Mouse (Mus musculus): ENCODE measurements around the gene Mxd3. TPM values are rescaled to one million over a fixed set of nuclear protein-coding genes. Genes with fewer than 3 reads are reported as not detected.

Mxd3 gene
- polyA plus RNA-seq, 1 experiment from 2014 or later = 0.43 TPM

DNA sequence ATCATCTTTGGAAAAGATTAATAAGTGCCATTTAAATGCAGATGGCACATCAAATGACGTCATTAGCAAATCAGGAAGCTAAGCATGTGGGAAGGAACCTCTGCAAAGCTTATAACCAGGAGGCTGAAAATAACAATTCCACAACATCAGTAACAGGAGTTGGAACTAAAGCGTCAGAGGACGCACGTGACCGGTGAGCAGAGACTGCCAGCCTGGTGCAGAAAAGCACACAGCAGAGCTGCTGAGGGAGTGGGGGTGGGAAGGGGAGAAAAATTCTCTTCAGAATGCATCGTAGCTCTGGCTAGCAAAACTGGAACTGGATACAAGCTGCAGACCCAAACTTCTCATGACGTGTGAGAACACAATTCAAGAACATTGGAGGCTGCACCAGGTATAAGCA, 14.7 kb upstream of the Mxd3 start:
- H3K36me3 ChIP-seq (ENCODE audit: inconsistent target) = peaks cover 43% of the 10 kb centered on the region
- 90% methylated on average over 7 of the region's 7 CpGs for WGBS (ENCODE audit: missing documents)

DNA sequence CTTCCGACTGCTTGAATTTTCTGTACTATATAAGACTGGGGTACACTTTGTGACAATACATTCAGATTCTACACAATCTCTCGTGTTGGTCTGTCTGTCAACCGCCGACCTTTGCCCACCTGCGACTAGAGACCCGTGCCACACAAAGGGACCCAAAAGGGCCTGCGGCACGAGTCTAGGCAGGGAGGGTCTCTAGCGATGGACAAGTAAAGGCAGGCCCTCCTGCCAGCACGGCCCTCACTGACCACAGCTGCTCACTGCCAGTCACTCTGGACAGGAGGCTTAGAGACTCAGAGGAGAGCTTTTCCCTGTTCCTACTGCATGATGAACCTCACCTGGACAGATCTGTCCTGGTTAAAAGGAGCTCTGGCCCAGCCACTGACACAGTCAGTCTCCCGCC, 12.8 kb upstream of the Mxd3 start:
- Histone ChIP-seq H3K27ac (no peak overlapping the region), H3K4me3 (ENCODE audit: inconsistent target) (no peak overlapping the region), H3K79me2 (ENCODE audit: inconsistent target) (no peaks in the 10 kb centered on the region), H3K36me3 (ENCODE audit: inconsistent target) (peaks cover 27% of the 10 kb centered on the region)
- WGBS (ENCODE audit: missing documents) = 80% methylated on average over 9 of the region's 11 CpGs

More for the DNA sequence above, 14.7 kb upstream of the Mxd3 start:
- Histone ChIP-seq H3K27ac (no peak overlapping the region), H3K4me3 (ENCODE audit: inconsistent target) (no peak overlapping the region), H3K79me2 (ENCODE audit: inconsistent target) (no peaks in the 10 kb centered on the region)

DNA sequence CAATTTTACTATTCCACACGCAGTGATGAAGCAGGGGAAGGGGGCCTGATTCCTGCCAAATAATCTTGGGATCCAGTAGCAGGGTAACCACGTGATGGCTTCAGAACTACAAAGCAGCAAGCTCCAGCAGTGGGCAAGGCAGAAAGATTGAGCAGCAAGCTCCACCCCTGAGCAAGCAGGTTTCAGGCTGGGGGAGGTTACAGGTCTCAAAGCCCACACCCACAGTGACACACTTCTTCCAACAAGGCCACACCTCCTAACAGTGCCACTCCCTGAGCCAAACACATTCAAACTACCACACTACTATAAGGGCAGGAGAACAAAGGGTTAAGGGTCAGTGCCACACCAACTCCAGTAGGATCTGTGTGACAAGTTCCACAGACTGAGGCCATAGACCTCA, 9.6 kb upstream of the Mxd3 start:
- Histone ChIP-seq H3K27ac (no peak overlapping the region), H3K36me3 (ENCODE audit: inconsistent target) (no peaks in the 10 kb centered on the region), H3K79me2 (ENCODE audit: inconsistent target) (no peaks in the 10 kb centered on the region), H3K4me3 (ENCODE audit: inconsistent target) (no peak overlapping the region)
- 54% methylated on average over 2 of the region's 2 CpGs for WGBS (ENCODE audit: missing documents)

DNA sequence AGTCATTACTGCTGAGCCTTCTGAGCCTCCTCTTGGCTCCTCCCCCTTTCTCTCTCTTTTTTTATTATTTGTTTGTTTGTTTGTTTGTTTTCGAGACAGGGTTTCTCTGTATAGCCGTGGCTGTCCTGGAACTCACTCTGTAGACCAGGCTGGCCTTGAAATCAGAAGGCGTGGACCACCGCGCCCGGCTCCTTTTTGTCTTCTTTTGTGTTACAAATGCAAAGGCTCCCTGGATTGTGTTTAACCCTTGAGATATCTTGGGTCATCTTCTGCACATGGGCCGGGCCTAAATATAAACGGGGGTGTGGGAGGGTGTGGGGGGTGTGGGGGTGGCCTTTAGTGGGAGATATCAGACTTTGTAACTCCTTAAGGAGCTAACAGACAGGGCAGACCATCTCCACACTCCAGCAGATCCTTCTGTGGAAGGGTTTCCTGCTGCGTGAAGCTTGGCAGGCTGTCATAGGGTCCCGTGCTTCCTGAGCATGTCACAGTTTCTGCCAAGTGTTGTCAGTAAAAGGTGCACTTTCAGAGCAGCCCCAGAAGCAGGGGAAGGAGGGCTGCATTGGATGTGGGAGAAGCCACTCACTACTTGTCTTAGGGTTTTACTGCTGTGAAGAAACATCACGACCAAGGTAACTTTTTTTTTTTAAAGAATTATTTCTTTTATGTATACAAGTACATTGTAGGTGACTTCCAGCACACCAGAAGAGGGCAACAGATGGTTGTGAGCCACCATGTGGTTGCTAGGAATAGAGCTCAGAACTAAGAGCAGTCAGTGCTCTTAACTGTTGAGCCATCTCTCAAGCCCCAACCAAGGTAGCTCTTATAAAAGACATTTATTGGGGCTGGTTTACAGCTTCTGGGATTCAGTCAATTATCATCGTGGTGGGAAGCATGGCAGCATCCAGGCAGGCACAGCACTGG, 8.8 kb upstream of the Mxd3 start:
- Histone ChIP-seq H3K4me3 (ENCODE audit: inconsistent target) (no peak overlapping the region), H3K27ac (no peak overlapping the region), H3K36me3 (ENCODE audit: inconsistent target) (no peaks in the 10 kb centered on the region), H3K79me2 (ENCODE audit: inconsistent target) (no peaks in the 10 kb centered on the region)
- WGBS (ENCODE audit: missing documents) = 83% methylated on average over 12 of the region's 12 CpGs

DNA sequence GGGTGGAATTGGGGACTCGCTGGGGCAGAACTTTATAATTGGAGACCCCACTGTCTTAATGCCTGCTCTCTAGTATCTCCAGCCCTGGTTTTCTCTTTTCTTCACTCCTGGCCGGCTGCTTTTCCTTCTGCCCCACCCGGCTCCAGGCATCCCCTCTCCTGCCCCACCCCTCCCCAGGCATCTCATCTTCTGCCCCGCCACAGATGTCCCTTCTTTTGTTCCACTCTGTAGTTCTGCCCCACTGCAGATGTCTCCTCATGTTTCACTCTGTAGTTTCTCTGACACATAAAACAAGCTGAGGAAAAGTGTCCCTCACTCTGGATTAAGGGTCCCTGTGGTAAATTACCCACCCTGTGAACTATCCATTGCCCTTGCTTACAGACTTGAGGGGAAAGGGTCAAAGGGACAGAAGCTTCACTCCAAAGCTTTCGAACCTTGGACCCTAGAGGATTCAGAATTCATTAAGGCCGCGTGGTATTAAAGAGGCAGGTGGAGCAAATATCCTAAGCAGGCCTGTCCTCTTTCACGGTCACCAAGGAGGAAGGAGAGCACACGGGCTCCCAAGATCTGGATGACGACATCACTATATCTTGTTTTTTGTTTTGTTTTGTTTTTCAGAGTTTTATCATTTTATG, 7.8 kb upstream of the Mxd3 start:
- Histone ChIP-seq H3K4me3 (ENCODE audit: inconsistent target) (no peak overlapping the region), H3K79me2 (ENCODE audit: inconsistent target) (no peaks in the 10 kb centered on the region), H3K27ac (no peak overlapping the region), H3K36me3 (ENCODE audit: inconsistent target) (no peaks in the 10 kb centered on the region)
- WGBS (ENCODE audit: missing documents) = 95% methylated on average over 10 of the region's 10 CpGs

DNA sequence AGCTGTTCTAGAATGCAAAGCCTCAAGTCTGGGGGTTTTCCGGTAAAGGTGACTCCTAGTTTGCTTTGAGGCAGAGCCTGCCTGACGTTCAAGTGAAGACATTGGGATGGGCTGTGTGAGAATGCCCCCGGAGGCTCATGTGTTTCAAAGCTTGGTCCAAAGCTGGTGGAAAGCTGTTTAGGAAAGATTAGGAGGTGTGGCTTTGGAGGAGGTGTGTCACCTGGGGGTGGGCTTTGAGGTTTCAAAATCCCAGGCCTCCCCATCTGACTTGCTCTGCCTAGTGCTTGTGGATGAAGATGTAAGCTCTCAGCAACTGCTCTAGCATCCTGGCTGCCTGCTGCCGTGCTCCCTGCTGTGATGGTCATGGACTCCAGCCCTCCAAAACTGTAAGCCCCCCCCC, 6.1 kb upstream of the Mxd3 start:
- WGBS (ENCODE audit: missing documents) = 95% methylated on average over 4 of the region's 4 CpGs
- Histone ChIP-seq H3K79me2 (ENCODE audit: inconsistent target) (no peaks in the 10 kb centered on the region), H3K36me3 (ENCODE audit: inconsistent target) (no peaks in the 10 kb centered on the region), H3K4me3 (ENCODE audit: inconsistent target) (no peak overlapping the region), H3K27ac (no peak overlapping the region)

DNA sequence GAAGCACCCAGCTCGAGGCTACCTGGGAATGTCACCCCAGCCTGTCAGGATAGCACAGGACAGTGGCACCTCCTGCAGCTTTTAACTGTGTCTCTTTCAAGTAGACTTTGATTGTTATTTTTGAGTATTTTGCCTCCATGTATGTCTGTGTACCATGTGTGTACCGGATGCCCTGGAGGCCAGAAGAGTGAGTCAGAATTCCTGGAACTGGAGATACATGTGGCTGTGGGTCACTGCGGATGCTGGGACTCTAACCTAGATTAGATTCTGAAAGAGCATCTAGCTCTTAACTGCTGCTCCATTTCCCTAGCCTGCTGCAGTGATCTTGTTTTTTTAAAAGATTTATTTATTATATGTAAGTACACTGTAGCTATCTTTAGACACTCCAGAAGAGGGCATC, 2.7 kb upstream of the Mxd3 start:
- Histone ChIP-seq H3K27ac (no peak overlapping the region), H3K4me3 (ENCODE audit: inconsistent target) (no peak overlapping the region), H3K36me3 (ENCODE audit: inconsistent target) (no peaks in the 10 kb centered on the region), H3K79me2 (ENCODE audit: inconsistent target) (peaks cover 6% of the 10 kb centered on the region; the same call in 1 of the 2 replicates)
- 97% methylated on average over 3 of the region's 3 CpGs for WGBS (ENCODE audit: missing documents)

DNA sequence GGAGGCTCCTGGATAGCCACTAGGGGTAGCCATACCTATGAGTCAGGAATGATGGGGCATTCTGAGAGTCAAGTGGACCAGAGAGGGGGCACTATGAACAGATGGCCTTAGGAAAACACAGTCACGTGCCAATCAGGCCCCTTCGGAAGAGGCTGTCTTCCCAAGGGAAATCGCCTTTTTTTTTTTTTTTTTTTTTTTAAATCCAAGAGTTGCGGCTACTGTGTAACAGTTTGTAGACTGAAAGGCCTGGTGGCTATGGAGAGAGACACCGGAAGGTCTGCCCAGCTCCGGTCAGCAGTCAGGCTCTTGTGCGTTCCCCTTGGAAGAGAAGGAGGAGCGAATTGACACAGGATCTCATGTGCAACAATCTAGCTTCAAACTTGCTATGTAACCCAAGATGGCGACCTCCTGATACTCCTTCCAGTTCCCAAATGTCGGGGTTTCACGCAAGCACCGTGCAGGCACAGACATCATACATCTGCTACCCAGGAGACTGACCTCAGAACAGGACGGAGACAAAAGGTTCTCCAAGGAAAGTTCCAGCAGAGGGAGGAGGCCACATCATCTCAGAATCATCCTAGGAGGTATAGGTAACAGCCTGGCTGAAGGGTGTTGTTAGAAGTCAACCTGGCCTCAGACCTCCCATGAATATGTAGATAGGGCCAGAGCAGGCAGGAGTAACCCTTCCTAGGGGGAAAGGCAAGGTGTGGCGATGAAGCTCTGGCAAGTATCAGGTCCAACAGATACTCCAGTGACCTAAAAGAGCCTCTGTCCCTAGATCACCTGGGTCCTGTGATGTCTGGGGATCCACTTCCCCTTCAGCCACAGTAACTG, 1.2 kb upstream of the Mxd3 start:
- peak overlapping the region; percentile 65 for H3K27ac ChIP-seq
- peaks cover 6% of the 10 kb centered on the region; the same call in 1 of the 2 replicates for H3K79me2 ChIP-seq (ENCODE audit: inconsistent target)
- H3K4me3 ChIP-seq (ENCODE audit: inconsistent target) = peak overlapping the region; percentile 30
- WGBS (ENCODE audit: missing documents) = 84% methylated on average over 13 of the region's 14 CpGs
- H3K36me3 ChIP-seq (ENCODE audit: inconsistent target) = no peaks in the 10 kb centered on the region

DNA sequence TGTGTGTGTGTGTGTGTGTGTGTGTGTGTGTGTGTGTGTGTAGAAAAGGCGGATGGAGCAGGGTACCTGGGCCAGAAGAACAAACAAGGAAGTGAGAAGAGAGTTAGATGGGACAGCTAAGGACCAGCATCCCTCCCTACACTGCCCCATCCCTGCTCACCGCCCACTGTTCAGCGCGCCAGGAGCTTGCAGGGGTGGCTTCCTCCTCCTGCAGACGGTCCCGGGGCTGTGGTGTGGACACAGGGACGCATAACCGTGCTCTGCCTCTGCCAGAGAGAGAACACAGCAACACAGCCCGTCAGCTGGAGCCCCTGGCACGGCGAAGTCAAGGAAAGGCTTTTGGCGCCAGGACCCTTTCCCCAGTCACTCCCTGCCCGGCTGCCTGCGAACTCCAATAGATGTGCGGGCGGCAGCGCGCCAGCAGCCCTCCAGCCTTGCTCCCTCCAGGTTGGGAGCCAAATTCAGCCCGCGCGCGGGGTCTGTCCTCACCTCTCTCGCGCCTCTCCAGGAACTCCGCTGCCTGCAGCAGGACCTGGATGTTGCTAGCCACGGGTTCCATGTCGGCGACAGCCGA, 427 bp downstream of the Mxd3 start:
- Histone ChIP-seq H3K36me3 (ENCODE audit: inconsistent target) (peaks cover 4% of the 10 kb centered on the region; the same call in 1 of the 2 replicates), H3K4me3 (ENCODE audit: inconsistent target) (peak overlapping the region; percentile 44), H3K27ac (0 out of 2 replicates have a peak overlapping the region, but pooled peaks have one; percentile 8), H3K79me2 (ENCODE audit: inconsistent target) (peaks cover 10% of the 10 kb centered on the region)
- WGBS (ENCODE audit: missing documents) = 0% methylated on average over 21 of the region's 29 CpGs

DNA sequence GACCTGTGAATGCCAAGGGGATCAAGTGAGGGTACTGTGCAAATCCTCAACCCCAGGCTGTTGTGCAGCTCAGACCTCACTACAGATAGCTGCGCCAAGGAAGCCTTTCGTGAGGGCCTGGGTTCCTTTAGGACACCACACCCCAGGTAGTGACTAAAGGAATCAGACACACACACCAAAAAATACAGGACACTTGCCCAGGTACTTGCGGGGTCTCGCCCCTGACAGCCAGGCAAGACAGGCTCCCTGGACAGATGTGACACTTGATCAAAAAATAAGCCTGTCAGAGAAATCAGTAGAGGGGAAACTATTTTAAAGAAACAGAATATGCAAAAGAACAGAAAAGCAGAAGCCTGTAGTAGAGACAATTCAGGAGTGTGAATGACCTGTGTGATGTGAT, 982 bp downstream of the Mxd3 start:
- Histone ChIP-seq H3K36me3 (ENCODE audit: inconsistent target) (peaks cover 10% of the 10 kb centered on the region; the same call in 1 of the 2 replicates), H3K4me3 (ENCODE audit: inconsistent target) (peak overlapping the region; percentile 44; the same call in 1 of the 2 replicates), H3K79me2 (ENCODE audit: inconsistent target) (peaks cover 15% of the 10 kb centered on the region), H3K27ac (no peak overlapping the region)
- 96% methylated on average over 4 of the region's 4 CpGs for WGBS (ENCODE audit: missing documents)

DNA sequence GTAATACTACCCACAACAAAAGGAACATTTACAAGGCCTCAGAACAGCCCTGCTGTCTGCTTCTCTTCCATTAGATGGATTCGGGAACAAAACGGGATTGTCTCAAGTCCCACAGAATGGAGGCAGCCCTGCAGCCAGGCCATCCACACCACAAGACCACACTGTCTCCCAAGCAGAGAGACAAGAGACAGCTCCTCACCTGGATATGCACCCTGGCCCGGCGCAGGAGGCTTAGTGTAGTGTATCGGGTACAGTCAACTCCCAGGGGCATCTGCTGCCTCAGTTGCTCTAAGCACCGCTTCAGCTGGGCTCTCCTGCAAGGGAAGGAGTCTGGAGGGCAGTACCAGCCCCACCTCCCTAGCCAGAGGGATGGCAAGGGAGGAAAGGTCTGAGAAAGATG, 1.5 kb downstream of the Mxd3 start:
- no peak overlapping the region for H3K4me3 ChIP-seq (ENCODE audit: inconsistent target)
- peaks cover 20% of the 10 kb centered on the region for H3K79me2 ChIP-seq (ENCODE audit: inconsistent target)
- WGBS (ENCODE audit: missing documents) = 97% methylated on average over 6 of the region's 6 CpGs
- H3K27ac ChIP-seq = no peak overlapping the region
- H3K36me3 ChIP-seq (ENCODE audit: inconsistent target) = peaks cover 14% of the 10 kb centered on the region; the same call in 1 of the 2 replicates

DNA sequence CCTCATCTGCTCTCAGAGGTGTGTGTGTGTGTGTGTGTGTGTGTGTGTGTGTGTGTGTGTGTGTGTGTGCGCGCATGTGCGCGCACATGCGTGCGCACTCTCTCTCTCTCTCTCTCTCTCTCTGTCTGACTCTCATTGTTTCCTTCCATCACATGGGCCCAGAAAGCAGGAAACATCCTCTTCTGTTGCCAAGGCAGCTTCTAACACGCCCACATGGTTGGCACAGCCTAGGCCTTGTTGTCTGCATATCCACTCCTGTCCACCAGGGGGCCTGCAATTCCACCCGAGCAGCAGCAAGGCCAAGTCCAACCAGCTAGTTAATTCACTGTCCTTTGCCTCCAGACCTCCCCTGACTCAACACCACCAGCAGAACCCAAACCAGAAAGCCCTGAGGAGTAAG, 2.0 kb downstream of the Mxd3 start:
- Histone ChIP-seq H3K79me2 (ENCODE audit: inconsistent target) (peaks cover 25% of the 10 kb centered on the region), H3K27ac (no peak overlapping the region), H3K4me3 (ENCODE audit: inconsistent target) (no peak overlapping the region), H3K36me3 (ENCODE audit: inconsistent target) (peaks cover 14% of the 10 kb centered on the region; the same call in 1 of the 2 replicates)
- 2% methylated on average over 5 of the region's 8 CpGs for WGBS (ENCODE audit: missing documents)

DNA sequence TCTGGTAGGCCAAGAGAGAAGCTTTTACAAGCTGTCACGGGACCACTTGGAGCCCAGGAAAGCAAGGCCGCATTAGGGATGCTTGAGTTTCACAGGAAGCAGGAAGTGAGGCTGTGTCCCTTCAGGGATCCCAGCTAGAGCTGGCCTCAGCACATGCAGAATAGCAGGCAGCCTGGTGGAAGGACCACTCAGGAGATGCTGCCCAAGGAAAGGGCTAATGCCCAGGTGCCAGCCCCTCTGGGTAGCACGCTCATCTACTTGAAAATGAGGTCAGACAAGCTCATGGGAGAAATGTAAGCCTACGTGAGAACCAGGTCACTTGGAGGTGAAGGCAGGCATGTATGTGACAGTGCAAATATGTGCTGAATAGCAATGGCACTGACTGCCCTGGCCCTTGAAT, 2.5 kb downstream of the Mxd3 start:
- WGBS (ENCODE audit: missing documents) = 77% methylated on average over 4 of the region's 4 CpGs
- H3K27ac ChIP-seq = no peak overlapping the region
- H3K4me3 ChIP-seq (ENCODE audit: inconsistent target) = no peak overlapping the region
- H3K79me2 ChIP-seq (ENCODE audit: inconsistent target) = peaks cover 30% of the 10 kb centered on the region
- H3K36me3 ChIP-seq (ENCODE audit: inconsistent target) = peaks cover 14% of the 10 kb centered on the region; the same call in 1 of the 2 replicates

DNA sequence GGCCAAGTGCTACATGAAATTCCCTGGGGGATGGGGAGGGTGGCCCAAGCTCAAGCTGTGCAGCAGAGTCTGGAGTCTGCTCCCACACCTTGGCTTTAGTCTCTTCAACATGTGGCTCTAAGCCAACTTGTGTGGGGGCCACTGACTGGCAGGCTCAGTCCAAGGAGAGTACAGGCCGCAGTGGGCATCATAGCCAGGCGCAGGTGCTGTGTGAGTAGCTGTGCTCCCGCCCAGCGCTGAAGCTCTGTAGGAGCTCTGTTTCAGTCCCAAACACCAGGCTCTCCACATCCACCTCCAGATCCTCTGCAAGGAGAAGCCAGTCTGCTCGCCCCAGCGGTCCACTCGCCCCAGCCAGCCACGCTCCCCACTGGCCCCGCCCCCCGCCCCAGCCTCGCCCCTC, 4.0 kb downstream of the Mxd3 start:
- peaks cover 43% of the 10 kb centered on the region for H3K79me2 ChIP-seq (ENCODE audit: inconsistent target)
- peaks cover 14% of the 10 kb centered on the region; the same call in 1 of the 2 replicates for H3K36me3 ChIP-seq (ENCODE audit: inconsistent target)
- WGBS (ENCODE audit: missing documents) = 92% methylated on average over 11 of the region's 11 CpGs
- H3K27ac ChIP-seq = no peak overlapping the region
- no peak overlapping the region for H3K4me3 ChIP-seq (ENCODE audit: inconsistent target)
